Mouse (Mus musculus) kidney, embryonic 15.5 days (tissue): ENCODE measurements around the gene Gmds. TPM values are rescaled to one million over a fixed set of nuclear protein-coding genes. Genes with fewer than 3 reads are reported as not detected.

ENCODE experiments used
- ATAC-seq: fragments of 200-750 bp; cut with Nextera tagmentation; replicated peaks from 2 replicates; pipeline ENCODE4 v1.8.0; 2017; ENCODE audit warnings: moderate TSS enrichment; ENCODE audit not compliant: low FRiP score
- H3K27ac ChIP-seq: fragments of 300-500 bp; sonication (generic); 2 replicates; pipeline ENCODE4 v1.5.1; 2015; ENCODE audit warnings: mild to moderate bottlenecking, inconsistent platforms
- H3K27me3 ChIP-seq: fragments of 300-500 bp; sonication (generic); 2 replicates; pipeline ENCODE4 v1.6.1; 2015; ENCODE audit warnings: inconsistent platforms
- H3K36me3 ChIP-seq: fragments of 300-500 bp; sonication (generic); 2 replicates; pipeline ENCODE4 v1.6.1; 2015; ENCODE audit warnings: inconsistent platforms
- H3K4me1 ChIP-seq: fragments of 300-500 bp; sonication (generic); 2 replicates; pipeline ENCODE4 v1.6.1; 2015; ENCODE audit warnings: inconsistent platforms
- H3K4me2 ChIP-seq: fragments of 300-500 bp; sonication (generic); 2 replicates; pipeline ENCODE4 v1.6.1; 2015; ENCODE audit warnings: moderate library complexity, mild to moderate bottlenecking, inconsistent platforms
- H3K4me3 ChIP-seq: fragments of 300-500 bp; sonication (generic); replicated peaks from 2 replicates; pipeline ENCODE4 v1.5.1; 2015; ENCODE audit warnings: mild to moderate bottlenecking, inconsistent platforms
- H3K9ac ChIP-seq: fragments of 300-500 bp; sonication (generic); 2 replicates; pipeline ENCODE4 v1.6.1; 2015; ENCODE audit warnings: mild to moderate bottlenecking, inconsistent platforms
- H3K9me3 ChIP-seq: fragments of 300-500 bp; sonication (generic); replicated peaks from 2 replicates; pipeline ENCODE4 v1.6.1; 2016; ENCODE audit warnings: inconsistent platforms
- WGBS: fragments of 180-500 bp; shearing (Covaris S2); methylation state at CpG from one replicate; pipeline ENCODE4 v1.1.7; 2015; ENCODE audit warnings: mixed read lengths; 5-methylcytosine and 5-hydroxymethylcytosine counted together
- polyA plus RNA-seq: library from polyadenylated mRNA; unstranded; fragments of >200 nt; fragmentation: Nextera tagmentation; extraction: Ambion mirVana; gene quantifications from 2 replicates; pipeline ENCODE4 v1.2.1, GENCODE M21; 2015

The Gmds gene
- polyA plus RNA-seq, 1 experiment from 2014 or later = 31.8 TPM

DNA sequence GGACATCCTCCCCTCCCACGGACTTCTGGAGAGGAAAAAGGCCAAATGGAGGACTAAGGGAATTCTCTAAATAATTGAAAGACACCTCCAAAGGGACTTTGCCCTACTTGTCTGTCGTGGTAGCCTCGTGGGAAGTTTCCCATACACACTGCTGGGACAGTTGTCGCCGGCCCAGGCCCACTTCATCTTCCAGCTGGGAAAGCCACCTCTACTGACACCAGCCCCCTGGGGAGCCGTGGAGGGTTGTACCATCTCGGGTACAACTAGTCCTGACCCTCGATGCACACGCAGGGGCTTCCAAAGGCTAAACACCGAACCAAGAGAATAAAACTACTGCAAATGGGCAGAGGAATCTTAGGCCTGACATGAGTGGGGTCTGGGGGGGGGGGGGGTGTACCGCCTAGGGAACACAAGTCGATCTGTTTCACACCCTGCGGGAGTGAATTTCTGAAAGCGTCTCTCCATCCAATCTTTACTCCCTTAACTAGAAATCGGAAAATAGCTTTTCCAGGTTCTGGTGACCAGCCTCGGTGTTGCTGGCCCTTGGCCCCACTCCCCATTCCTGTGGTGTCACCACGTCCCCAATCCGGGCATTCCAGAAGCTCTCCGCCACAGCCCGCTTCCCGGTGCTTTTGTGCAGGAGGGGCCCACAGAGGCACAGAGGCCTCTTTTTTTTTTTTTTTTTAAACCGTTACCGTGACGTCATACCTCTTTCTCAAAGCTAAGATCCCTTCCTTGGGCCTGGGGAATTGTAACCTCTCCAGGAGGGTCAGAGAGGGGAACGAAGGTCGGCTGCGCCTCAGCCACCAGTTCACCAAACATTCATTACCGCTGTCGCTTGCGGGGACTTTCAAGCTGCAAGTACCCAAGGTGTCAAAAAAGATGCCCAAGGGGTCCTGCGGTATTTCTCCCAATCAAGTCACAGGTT is 535.1 kb downstream of the Gmds start:
- H3K9me3 ChIP-seq = no peaks in the 10 kb centered on the region
- ATAC-seq = no peak
- peaks cover 55% of the 10 kb centered on the region for H3K27me3 ChIP-seq
- H3K27ac ChIP-seq = no peak overlapping the region
- H3K9ac ChIP-seq = peak overlapping the region; percentile 21; the same call in 1 of the 2 replicates
- H3K4me2 ChIP-seq = peak overlapping the region; percentile 56
- no peaks in the 10 kb centered on the region for H3K36me3 ChIP-seq
- WGBS = 7% methylated on average over 31 of the region's 31 CpGs
- peak overlapping the region; percentile 23 for H3K4me3 ChIP-seq
- H3K4me1 ChIP-seq = peaks cover 65% of the 10 kb centered on the region

DNA sequence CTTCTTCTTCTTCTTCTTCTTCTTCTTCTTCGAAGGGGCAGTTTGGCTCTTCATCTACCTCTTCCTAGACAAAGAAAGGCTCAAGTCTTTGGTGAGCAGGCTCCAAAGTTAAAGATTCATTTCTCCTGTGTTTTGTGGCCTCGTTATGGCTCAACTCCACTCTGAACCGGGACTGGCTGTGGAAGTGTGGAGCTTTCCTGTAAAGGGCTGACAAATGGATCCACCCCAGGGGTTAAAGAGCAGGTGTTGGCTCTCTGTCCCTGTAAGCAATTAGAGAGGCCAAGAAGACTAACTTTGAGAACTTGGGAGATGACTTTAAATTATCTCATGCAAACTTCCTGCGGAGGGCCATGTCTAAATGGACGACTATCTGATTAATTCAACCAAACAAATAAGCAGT is 536.1 kb downstream of the Gmds start:
- Histone ChIP-seq H3K4me2 (0 out of 2 replicates have a peak overlapping the region, but pooled peaks have one; percentile 56), H3K27ac (no peak overlapping the region), H3K4me3 (no peak overlapping the region), H3K9ac (no peak overlapping the region), H3K27me3 (peaks cover 65% of the 10 kb centered on the region), H3K4me1 (peaks cover 59% of the 10 kb centered on the region), H3K36me3 (no peaks in the 10 kb centered on the region), H3K9me3 (no peaks in the 10 kb centered on the region)
- ATAC-seq = no peak
- 26% methylated on average over 5 of the region's 5 CpGs for WGBS

DNA sequence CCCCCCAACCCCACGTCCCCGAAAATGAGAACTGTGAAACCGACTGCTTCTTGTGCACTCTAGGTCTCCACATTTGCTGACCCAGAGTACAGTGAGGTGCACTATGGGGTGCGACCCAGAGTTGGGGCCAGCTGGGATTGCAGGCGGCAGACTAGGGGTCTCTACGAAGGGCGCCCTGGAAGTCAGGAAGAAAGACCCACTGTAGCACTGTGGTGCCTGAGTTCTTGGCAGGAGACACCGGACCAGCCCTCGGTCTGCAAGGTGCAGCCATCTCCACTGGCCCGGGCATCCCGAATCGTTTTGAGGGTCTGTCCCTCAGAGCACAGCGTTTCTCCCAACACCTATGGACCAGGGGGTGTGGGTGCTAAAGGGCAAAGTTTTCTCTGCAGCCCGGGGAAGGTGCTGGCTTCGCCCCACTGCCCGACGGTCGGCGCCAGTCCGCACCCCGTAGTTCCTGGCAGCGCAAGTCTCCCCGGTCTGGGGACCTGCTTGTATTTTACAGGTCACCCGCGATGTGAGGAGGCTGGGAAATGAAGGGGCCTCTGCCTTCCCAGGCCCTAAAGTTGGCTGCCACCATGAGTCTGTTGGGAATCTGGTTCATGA is 536.7 kb downstream of the Gmds start:
- Histone ChIP-seq H3K4me3 (peak overlapping the region; percentile 44), H3K9me3 (no peaks in the 10 kb centered on the region), H3K27ac (no peak overlapping the region), H3K27me3 (peaks cover 66% of the 10 kb centered on the region), H3K36me3 (no peaks in the 10 kb centered on the region), H3K4me1 (peaks cover 61% of the 10 kb centered on the region), H3K9ac (peak overlapping the region; percentile 35), H3K4me2 (peak overlapping the region; percentile 87)
- 13% methylated on average over 25 of the region's 25 CpGs for WGBS
- no peak for ATAC-seq

DNA sequence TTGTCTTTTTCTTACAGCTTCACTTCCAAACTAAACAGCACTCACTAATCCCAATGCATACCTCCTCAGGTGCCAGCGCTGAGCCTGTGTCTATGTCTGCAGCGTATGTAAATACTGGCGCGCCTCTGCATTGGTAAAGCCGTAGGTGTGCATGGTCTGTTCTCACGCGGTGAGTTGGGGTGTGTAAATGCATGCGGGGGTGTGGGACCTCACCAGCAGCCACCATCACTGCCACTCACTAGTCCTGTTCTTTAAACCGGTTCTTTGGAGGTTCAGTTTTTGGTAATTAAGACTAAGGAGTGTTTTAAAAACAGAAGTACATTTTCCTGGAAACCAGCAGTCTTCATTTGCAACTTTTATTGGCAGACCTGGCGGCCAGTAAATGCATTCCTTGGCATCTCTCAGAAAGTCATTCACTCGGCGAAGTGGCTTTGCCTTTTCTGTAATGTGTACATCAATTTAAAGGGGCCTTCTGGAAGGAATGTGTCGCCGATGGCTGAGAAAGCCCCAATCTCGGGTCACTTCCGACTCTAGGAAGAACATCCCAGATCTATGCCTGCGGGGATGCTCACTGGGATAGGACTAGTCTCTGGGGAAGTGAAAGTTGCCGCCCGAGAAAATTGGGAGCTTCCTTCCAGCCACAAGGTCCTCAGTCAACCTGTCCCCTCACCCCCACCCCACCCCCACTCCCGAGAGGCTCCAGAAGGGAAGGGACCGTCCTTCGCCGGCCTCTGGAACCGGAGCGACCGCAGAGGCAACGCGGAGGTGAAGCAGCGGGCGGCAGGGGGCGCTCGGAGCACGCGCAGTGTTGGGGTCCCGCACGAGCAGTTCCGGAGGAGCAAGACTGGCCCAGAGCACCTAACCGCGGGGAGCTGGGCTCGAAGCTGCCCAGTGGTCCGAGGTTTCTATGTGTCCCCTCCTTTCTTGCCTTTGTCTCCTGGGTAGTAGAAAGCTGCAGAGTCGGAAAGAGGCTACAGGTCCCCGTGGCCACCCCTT is 537.7 kb downstream of the Gmds start:
- H3K27me3 ChIP-seq = peaks cover 63% of the 10 kb centered on the region
- no peaks in the 10 kb centered on the region for H3K9me3 ChIP-seq
- H3K4me3 ChIP-seq = peak overlapping the region; percentile 44
- 2% methylated on average over 43 of the region's 43 CpGs for WGBS
- peaks cover 57% of the 10 kb centered on the region for H3K4me1 ChIP-seq
- no peak overlapping the region for H3K27ac ChIP-seq
- peak; percentile 78 for ATAC-seq
- H3K36me3 ChIP-seq = no peaks in the 10 kb centered on the region
- peak overlapping the region; percentile 35; the same call in 1 of the 2 replicates for H3K9ac ChIP-seq
- peak overlapping the region; percentile 87 for H3K4me2 ChIP-seq

DNA sequence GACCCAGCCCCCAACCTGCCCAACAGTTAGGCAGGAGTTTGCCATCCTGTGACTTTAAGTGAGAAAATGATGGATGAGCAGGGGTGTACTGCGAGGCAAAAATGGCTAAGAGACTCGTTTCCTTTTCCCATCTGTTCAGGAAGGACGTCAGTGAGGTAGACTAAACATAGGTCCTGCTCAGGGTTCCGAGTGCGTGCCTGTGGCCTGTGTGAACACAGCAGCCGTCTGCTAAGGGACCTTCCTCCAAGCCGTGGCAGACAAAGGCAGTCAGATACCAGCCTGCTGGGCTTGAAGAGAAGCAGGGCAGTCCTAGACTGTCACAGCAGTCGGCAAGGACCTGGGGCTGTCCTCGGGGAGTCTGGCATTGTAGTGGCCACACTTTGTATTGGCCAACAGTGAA is 540.5 kb downstream of the Gmds start:
- H3K4me2 ChIP-seq = no peak overlapping the region
- no peak overlapping the region for H3K27ac ChIP-seq
- 41% methylated on average over 9 of the region's 9 CpGs for WGBS

DNA sequence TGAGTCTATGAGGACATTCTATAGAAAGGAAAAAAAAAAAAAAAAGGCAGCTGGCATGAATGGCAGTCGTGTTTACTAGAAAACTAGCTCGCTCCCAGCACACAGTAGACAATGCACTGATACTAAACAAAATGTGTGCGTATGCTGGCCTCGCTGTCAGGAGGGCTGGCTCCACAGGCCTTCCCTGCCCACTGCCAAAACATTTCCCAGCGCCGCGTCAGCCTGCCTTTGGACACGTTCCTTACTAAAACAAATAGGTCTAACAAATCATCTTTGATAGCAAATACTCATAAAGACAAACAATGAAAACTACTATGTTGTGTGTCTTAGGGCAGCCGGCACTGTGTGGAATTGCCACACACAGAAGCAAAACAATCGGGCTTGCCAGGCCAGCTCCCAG is 541.2 kb downstream of the Gmds start:
- H3K27ac ChIP-seq = no peak overlapping the region
- H3K4me2 ChIP-seq = no peak overlapping the region
- H3K27me3 ChIP-seq = peaks cover 53% of the 10 kb centered on the region

More for the DNA sequence above, 540.5 kb downstream of the Gmds start:
- peaks cover 37% of the 10 kb centered on the region for H3K4me1 ChIP-seq
- H3K27me3 ChIP-seq = peaks cover 58% of the 10 kb centered on the region
- no peak for ATAC-seq
- no peak overlapping the region for H3K4me3 ChIP-seq
- H3K9me3 ChIP-seq = no peaks in the 10 kb centered on the region
- H3K9ac ChIP-seq = no peak overlapping the region
- H3K36me3 ChIP-seq = no peaks in the 10 kb centered on the region

DNA sequence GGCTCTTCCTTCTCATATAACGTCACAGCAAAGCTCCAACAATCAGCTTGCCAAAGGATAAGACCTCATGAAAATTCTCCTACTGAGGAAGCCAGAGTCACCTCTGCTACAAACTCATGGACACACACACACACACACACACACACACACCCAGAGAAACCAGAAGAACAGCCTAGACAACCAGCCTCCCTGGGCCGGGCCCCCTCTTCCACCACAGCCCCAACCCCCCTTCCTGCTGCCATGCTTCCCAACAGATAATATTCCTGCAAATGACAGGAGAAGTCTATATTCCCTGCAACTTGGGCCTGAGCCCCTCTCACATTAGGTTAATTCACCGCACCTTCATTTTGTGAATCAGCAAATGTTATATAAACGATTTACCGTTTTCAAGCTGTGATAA is 545.4 kb downstream of the Gmds start:
- WGBS = 27% methylated on average over 5 of the region's 5 CpGs
- Histone ChIP-seq H3K27me3 (peaks cover 16% of the 10 kb centered on the region; the same call in 1 of the 2 replicates), H3K4me2 (peak overlapping the region; percentile 56), H3K27ac (no peak overlapping the region), H3K4me1 (peaks cover 18% of the 10 kb centered on the region), H3K36me3 (no peaks in the 10 kb centered on the region), H3K9me3 (no peaks in the 10 kb centered on the region), H3K4me3 (peak overlapping the region; percentile 29), H3K9ac (no peak overlapping the region)
- no peak for ATAC-seq

More for the DNA sequence above, 541.2 kb downstream of the Gmds start:
- 56% methylated on average over 10 of the region's 10 CpGs for WGBS
- no peaks in the 10 kb centered on the region for H3K36me3 ChIP-seq
- H3K4me1 ChIP-seq = peaks cover 34% of the 10 kb centered on the region
- no peak overlapping the region for H3K4me3 ChIP-seq
- no peak overlapping the region for H3K9ac ChIP-seq
- H3K9me3 ChIP-seq = no peaks in the 10 kb centered on the region
- no peak for ATAC-seq

DNA sequence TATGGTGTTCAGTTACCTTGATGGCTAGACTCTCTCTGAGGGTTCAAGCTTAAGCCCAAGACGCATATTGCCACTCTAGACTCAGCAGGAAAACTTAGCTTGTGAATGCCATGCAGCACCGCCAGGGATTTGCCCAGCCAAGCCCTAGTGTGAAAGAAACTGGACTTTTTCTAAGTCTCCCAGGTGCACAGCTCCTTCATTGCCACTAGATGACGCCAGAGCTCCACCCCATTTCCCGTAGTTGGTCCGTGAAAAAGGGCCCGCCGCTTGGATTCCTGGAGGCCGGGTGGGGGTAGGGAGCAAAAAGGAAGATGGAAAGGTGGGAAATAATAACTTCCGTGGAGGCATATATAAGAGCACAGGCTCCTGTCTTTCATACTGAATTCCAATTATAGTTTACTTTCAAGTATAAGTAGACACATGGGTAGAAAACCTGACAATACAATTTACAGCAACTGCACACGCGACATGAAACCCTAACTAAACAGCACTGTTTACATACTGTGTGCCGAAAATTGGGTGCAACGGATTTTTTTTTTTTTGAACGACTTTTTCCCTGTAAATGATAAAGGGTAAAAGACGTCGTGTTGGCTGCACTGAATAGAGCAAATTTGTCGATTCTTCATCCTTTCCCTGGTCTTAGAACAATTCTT is 545.9 kb downstream of the Gmds start:
- Histone ChIP-seq H3K36me3 (no peaks in the 10 kb centered on the region), H3K9me3 (no peaks in the 10 kb centered on the region), H3K4me1 (peaks cover 17% of the 10 kb centered on the region), H3K27ac (no peak overlapping the region), H3K27me3 (peaks cover 10% of the 10 kb centered on the region; the same call in 1 of the 2 replicates), H3K9ac (no peak overlapping the region), H3K4me2 (peak overlapping the region; percentile 56), H3K4me3 (peak overlapping the region; percentile 29)
- peak; percentile 46; the same call in 1 of the 2 replicates for ATAC-seq
- WGBS = 10% methylated on average over 17 of the region's 17 CpGs

DNA sequence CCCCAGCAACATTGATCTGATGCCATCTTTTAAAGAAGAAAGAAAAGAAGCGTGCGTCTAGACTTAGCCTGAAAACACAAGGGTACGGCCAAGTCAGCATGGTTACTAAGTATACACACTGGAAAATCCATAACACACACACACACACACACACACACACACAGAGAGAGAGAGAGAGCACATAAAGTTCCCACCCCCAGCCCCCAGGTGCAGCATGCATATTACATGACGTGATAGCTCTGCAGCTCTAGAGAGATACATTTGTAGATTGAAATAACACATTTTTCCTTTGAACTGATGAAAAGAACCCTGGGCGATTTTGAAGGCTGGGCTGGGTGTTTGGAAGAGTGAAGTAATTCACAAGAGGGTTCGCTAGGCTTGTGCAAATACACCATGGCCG is 553.8 kb downstream of the Gmds start:
- H3K4me2 ChIP-seq = no peak overlapping the region
- H3K27me3 ChIP-seq = no peaks in the 10 kb centered on the region
- H3K4me3 ChIP-seq = no peak overlapping the region
- WGBS = 77% methylated on average over 7 of the region's 7 CpGs
- H3K36me3 ChIP-seq = no peaks in the 10 kb centered on the region
- no peak overlapping the region for H3K27ac ChIP-seq
- H3K9ac ChIP-seq = no peak overlapping the region
- H3K9me3 ChIP-seq = 0 out of 2 replicates have a peak, but pooled peaks cover 4% of the 10 kb centered on the region
- ATAC-seq = no peak
- peaks cover under 1% of the 10 kb centered on the region; the same call in 1 of the 2 replicates for H3K4me1 ChIP-seq

DNA sequence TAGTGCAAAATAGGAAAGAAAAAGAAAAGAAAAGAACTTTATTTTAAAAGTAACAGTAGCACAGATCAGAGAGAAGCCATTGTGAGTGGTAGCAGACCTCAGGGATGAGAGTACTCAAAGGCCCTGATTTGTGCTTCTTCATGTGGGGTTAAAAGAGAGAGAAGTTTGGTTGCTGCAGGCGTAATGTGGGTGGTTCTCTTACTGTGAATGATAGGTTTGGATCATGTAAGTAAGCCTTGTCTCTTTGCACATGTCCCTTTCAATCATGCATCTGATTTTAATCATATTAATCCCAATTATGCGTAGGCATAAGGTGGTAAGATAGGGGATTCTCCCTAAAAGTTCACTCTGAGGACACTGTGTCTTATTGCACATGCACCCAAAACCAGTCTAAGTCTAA is 556.5 kb downstream of the Gmds start:
- Histone ChIP-seq H3K4me2 (no peak overlapping the region), H3K27me3 (no peaks in the 10 kb centered on the region), H3K9ac (no peak overlapping the region), H3K9me3 (0 out of 2 replicates have a peak, but pooled peaks cover 2% of the 10 kb centered on the region), H3K4me3 (no peak overlapping the region), H3K27ac (no peak overlapping the region), H3K36me3 (no peaks in the 10 kb centered on the region), H3K4me1 (peaks cover 7% of the 10 kb centered on the region)
- whole genome bisulfite sequencing = 92% methylated on average over 2 of the region's 2 CpGs
- no peak for ATAC-seq

DNA sequence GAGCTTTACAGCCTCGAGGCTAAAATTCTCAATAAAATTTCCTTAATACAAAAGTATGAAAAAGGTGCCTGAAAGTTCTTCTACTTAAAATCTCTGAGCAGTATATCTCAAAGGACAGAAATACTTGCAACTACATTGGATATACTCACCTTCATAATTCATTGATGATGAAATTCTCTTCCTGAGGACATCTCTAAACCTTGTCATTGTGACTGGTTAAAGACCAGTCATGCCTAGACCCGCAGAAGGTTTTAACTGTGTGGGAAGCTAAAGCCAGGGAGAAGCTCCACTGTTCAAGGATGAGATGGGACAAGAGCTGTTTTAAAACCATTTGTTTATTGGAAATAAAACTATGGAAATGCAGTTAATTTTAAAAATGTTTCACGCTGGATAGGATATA is 558.2 kb downstream of the Gmds start:
- no peak overlapping the region for H3K27ac ChIP-seq
- H3K36me3 ChIP-seq = no peaks in the 10 kb centered on the region
- no peak overlapping the region for H3K4me3 ChIP-seq
- H3K4me2 ChIP-seq = no peak overlapping the region
- H3K27me3 ChIP-seq = no peaks in the 10 kb centered on the region
- no peak for ATAC-seq
- peaks cover 13% of the 10 kb centered on the region for H3K4me1 ChIP-seq
- H3K9me3 ChIP-seq = no peaks in the 10 kb centered on the region
- 85% methylated on average over 3 of the region's 3 CpGs for WGBS
- H3K9ac ChIP-seq = no peak overlapping the region
